In the genomic region with DNA sequence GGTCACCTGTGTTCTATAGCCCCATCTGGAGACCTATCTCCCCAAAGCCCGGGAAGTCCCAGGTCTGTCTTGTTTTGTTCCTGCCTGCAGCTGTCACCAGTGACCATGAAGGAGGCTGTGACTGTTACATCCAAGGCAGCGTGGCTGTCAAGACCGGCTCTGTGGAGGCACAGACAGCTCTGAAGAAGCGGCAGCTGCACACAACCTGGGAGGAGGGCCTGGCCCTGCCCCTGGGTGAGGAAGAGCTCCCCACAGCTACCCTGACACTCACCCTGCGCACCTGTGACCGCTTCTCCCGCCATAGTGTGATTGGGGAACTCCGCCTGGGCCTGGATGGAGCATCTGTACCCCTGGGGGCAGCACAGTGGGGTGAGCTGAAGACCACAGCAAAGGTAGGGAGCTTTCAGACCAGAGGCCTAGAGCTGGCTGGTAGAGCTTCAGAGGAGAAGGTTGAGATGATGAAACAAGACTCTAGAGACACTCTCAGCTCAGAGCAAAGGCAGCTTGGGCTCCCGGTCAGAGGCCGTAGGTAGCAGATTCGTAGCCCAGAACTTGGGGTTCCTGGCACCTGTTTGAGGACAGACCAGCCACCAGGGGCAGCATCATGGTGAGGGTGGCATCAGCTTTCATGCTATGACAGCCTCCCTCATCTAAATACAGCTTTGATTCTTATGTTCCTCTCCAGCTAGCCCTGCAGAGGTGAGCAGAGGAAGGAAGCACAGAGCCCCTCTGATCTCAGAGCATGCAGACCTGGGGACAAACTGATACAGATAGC, we compare ENCODE assay signal across 18 mouse cellular contexts. TPM values are rescaled to one million over a fixed set of nuclear protein-coding genes. Genes with fewer than 3 reads are reported as not detected.
DNase-seq lines count a peak whose midpoint lies in the region; ATAC-seq and TF ChIP-seq lines count a peak whose summit lies in the region.
"Had no signal": no experiment of that assay in that cellular context is flagged by ENCODE, and none has a peak within 500 bp of the region (broad histone marks: within the 10 kb centered on the region; RNA-seq: fewer than 3 reads in every experiment).

No protein-coding gene starts in this region.

- no peaks in the 10 kb centered on the region for H3K9me3 ChIP-seq in lung, embryonic 16.5 days (ENCODE audit: control insufficient read depth, low read length)
- no peaks in the 10 kb centered on the region for H3K9me3 ChIP-seq in lung, postnatal 0 days (ENCODE audit: low read length)
- H3K9me3 ChIP-seq: embryonic facial prominence, embryonic 12.5 days; hindbrain, embryonic 10.5 days had no signal

- no peak overlapping the region for H3K4me2 ChIP-seq in lung, embryonic 16.5 days (ENCODE audit: low read depth, low read length)
- H3K4me2 ChIP-seq in lung, postnatal 0 days (replicated peaks; ENCODE audit: low read depth, low read length) = no peak overlapping the region
- no peak overlapping the region for H3K4me2 ChIP-seq in myocyte (ENCODE audit: low read depth)
- H3K4me2 ChIP-seq: embryonic facial prominence, embryonic 12.5 days; heart, embryonic 11.5 days had no signal

- no peak for TF ChIP-seq POLR2A in myocyte (IDR thresholded peaks at IDR 0.05; ENCODE audit: insufficient read length, low read depth)
- TF ChIP-seq POLR2A in kidney, adult 2 months (IDR thresholded peaks at IDR 0.05; ENCODE audit: low read depth, low read length) = no peak

- no peaks in the 10 kb centered on the region for H3K79me2 ChIP-seq in myocyte (ENCODE audit: control insufficient read depth, insufficient read depth)

- no peak overlapping the region for H3ac ChIP-seq in myocyte (ENCODE audit: control insufficient read depth, insufficient read length)

- no peak overlapping the region for H3K27ac ChIP-seq in lung, embryonic 16.5 days (ENCODE audit: low read length)
- no peak overlapping the region for H3K27ac ChIP-seq in lung, postnatal 0 days (ENCODE audit: low read length)
- no peak overlapping the region for H3K27ac ChIP-seq in kidney, adult 2 months (ENCODE audit: insufficient read depth, low read depth, low read length)
- H3K27ac ChIP-seq: embryonic facial prominence, embryonic 12.5 days; hindbrain, embryonic 10.5 days had no signal

- no peak for TF ChIP-seq EP300 in lung, postnatal 0 days (IDR thresholded peaks at IDR 0.05)

- H3K4me1 ChIP-seq in lung, embryonic 16.5 days (replicated peaks; ENCODE audit: control insufficient read depth, insufficient read depth, low read length) = peaks cover 11% of the 10 kb centered on the region
- H3K4me1 ChIP-seq in lung, postnatal 0 days (ENCODE audit: insufficient read depth, low read depth, low read length) = 0 out of 2 replicates have a peak, but pooled peaks cover 4% of the 10 kb centered on the region
- no peaks in the 10 kb centered on the region for H3K4me1 ChIP-seq in kidney, adult 2 months (ENCODE audit: control insufficient read depth, insufficient read depth, low read length)

- no peaks in the 10 kb centered on the region for H3K36me3 ChIP-seq in lung, embryonic 16.5 days (ENCODE audit: control insufficient read depth, insufficient read depth, low read length)
- no peaks in the 10 kb centered on the region for H3K36me3 ChIP-seq in lung, postnatal 0 days (ENCODE audit: insufficient read depth, low read length)
- H3K36me3 ChIP-seq in myocyte (ENCODE audit: control insufficient read depth, insufficient read depth) = peaks cover 17% of the 10 kb centered on the region
- H3K36me3 ChIP-seq in kidney, adult 2 months (ENCODE audit: control insufficient read depth, insufficient read depth, low read length) = no peaks in the 10 kb centered on the region
- H3K36me3 ChIP-seq: embryonic facial prominence, embryonic 12.5 days; hindbrain, embryonic 10.5 days had no signal

- no peak overlapping the region for H3K4me3 ChIP-seq in lung, embryonic 16.5 days (ENCODE audit: low read length)
- H3K4me3 ChIP-seq in lung, postnatal 0 days (ENCODE audit: low read depth, low read length) = no peak overlapping the region
- H3K4me3 ChIP-seq in myocyte = no peak overlapping the region
- no peak overlapping the region for H3K4me3 ChIP-seq in kidney, adult 2 months (ENCODE audit: insufficient read depth, low read depth, low read length)
- H3K4me3 ChIP-seq: embryonic facial prominence, embryonic 12.5 days; hindbrain, embryonic 10.5 days had no signal

- H3K27me3 ChIP-seq in lung, embryonic 16.5 days (ENCODE audit: control insufficient read depth, insufficient read depth, low read depth, low read length) = no peaks in the 10 kb centered on the region
- no peaks in the 10 kb centered on the region for H3K27me3 ChIP-seq in lung, postnatal 0 days (replicated peaks; ENCODE audit: insufficient read depth, low read length)
- no peaks in the 10 kb centered on the region for H3K27me3 ChIP-seq in myocyte (ENCODE audit: control insufficient read depth, insufficient read depth, insufficient read length)
- no peaks in the 10 kb centered on the region for H3K27me3 ChIP-seq in kidney, adult 2 months (replicated peaks; ENCODE audit: control insufficient read depth, insufficient read depth, low read length)
- H3K27me3 ChIP-seq: embryonic facial prominence, embryonic 12.5 days had no signal

- TF ChIP-seq CTCF in lung, postnatal 0 days (IDR thresholded peaks at IDR 0.05) = no peak
- TF ChIP-seq CTCF in kidney, adult 2 months (conservative IDR thresholded peaks at IDR 0.05; ENCODE audit: insufficient read depth, insufficient read length, low read depth, low read length) = no peak

- WGBS in lung, embryonic 16.5 days = 77% methylated on average over 11 of the region's 11 CpGs
- 91% methylated on average over 11 of the region's 11 CpGs for WGBS in lung, postnatal 0 days
- 90% methylated on average over 11 of the region's 11 CpGs for WGBS in kidney, adult 2 months

- ATAC-seq in lung, embryonic 16.5 days (ENCODE audit: low read depth) = 0 out of 2 replicates have a peak, but pooled peaks have one; percentile 9
- no peak for ATAC-seq in lung, postnatal 0 days
- ATAC-seq: intestine, embryonic 16.5 days had no signal

- H3K9ac ChIP-seq in lung, embryonic 16.5 days (ENCODE audit: low read length) = no peak overlapping the region
- H3K9ac ChIP-seq in lung, postnatal 0 days (replicated peaks; ENCODE audit: low read depth) = no peak overlapping the region
- H3K9ac ChIP-seq: embryonic facial prominence, embryonic 12.5 days had no signal

- peak; percentile 18 for DNase-seq in cerebellum, adult 9-10 months
- DNase-seq in cerebellum, adult 11-12 months = no peak
- no peak for DNase-seq in lung, postnatal 0 days (ENCODE audit: low spot score)
- DNase-seq in thymus, postnatal 36 days = peak; percentile 78 to 90
- no peak for DNase-seq in kidney, adult 2 months
- DNase-seq in spleen, adult 18-20 months = no peak
- DNase-seq: B cell, adult 2 months; cerebellum, postnatal 25 days; gastrocnemius, postnatal 36 days; kidney, postnatal 10 days; lung, postnatal 14 days had no signal

TF ChIP-seq in myocyte, 11 proteins besides CTCF, POLR2A, EP300 and RAD21:
- TF ChIP-seq TCF3 (IDR thresholded peaks at IDR 0.05; ENCODE audit: insufficient read length, low read depth) (no peak), POLR2AphosphoS2 (IDR thresholded peaks at IDR 0.05; ENCODE audit: insufficient read length, low read depth) (no peak), REST (IDR thresholded peaks at IDR 0.05; ENCODE audit: insufficient read depth, insufficient read length) (no peak), MYOD1 (IDR thresholded peaks at IDR 0.05; ENCODE audit: control insufficient read depth in 1 of 3, insufficient read length in 2 of 3, low read depth in 2 of 3) (peak in 2 of 3 experiments; percentile 78 to 81), MYOG (IDR thresholded peaks at IDR 0.05; ENCODE audit: control insufficient read depth in 1 of 3, insufficient read depth in 1 of 3, insufficient read length in 2 of 3, low read depth in 2 of 3) (peak in 2 of 3 experiments; percentile 78 to 84), TCF12 (IDR thresholded peaks at IDR 0.05; ENCODE audit: insufficient read depth, poor library complexity, severe bottlenecking) (no peak), CEBPB (IDR thresholded peaks at IDR 0.05; ENCODE audit: insufficient read depth, poor library complexity, severe bottlenecking) (no peak)

RNA-seq across cellular contexts. Expression of a gene that starts 31.1 kb away (rescaled TPM):
- 3.4 and 3.5 TPM in 2 replicates for polyA plus RNA-seq in lung, embryonic 16.5 days (2015; fragmentation: Nextera tagmentation; extraction: Ambion mirVana)
- 0.24 and 0.32 TPM in 2 replicates for polyA plus RNA-seq in lung, postnatal 0 days (2015; fragmentation: Nextera tagmentation; extraction: Ambion mirVana)
- 49.7 TPM for polyA plus RNA-seq in myocyte (2012; fragmentation: generic; extraction: Trizol)
- 1.6 and 2.0 TPM in 2 replicates for polyA plus RNA-seq in kidney, adult 2 months (2012; rRNA removed)
- polyA plus RNA-seq: liver, adult 2 months had no signal

Comparison
In these comparisons a context has a peak if more than half of its experiments do, and no peak if none do; other contexts are left out.
1. DNase-seq: peak in cerebellum, adult 9-10 months (single experiment) and thymus, postnatal 36 days (2 of 2); none in cerebellum, adult 11-12 months (single experiment), lung, postnatal 0 days (single experiment), kidney, adult 2 months (single experiment) and spleen, adult 18-20 months (0 of 2).
2. RNA of a gene that starts 31.1 kb away (polyA plus RNA-seq): 49.7 TPM in myocyte (single experiment); 3.4 to 3.5 TPM in lung, embryonic 16.5 days, 1.6 to 2.0 TPM in kidney, adult 2 months and 0.24 to 0.32 TPM in lung, postnatal 0 days; every median in the first group is over 10 times any median in the second.